Mouse (Mus musculus): ENCODE data around the gene Cks1b. TPM values are rescaled to one million over a fixed set of nuclear protein-coding genes. Genes with fewer than 3 reads are reported as not detected.
"Not testable (repeated sequence)": the region's sequence is repeated elsewhere in the genome, so short reads cannot be mapped to it uniquely, and the experiment has no call there.

The Cks1b gene
- polyA plus RNA-seq, 1 experiment from 2014 or later: 352 TPM

DNA sequence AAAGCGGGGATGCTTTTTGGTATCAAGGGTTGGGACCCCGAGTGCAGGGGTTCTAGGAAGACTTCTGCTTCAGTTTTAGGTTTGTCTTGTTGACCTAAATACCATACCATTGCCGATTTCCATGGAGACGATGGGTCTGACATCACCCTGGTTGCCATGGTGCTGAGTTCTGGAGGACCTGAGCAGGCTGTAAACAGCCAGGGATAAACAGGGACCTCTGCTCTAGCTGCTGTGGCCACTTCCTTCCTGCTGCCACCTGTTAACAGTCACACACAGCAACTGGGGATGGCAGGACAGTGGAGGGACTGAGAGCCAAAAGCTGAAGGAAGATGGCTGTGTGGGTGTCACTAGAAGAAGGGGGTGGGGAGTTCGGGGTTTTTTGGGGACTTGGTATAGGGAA is 19.1 kb upstream of the Cks1b start:
- Histone ChIP-seq H3K9ac (peak overlapping the region; percentile 61), H3K4me2 (peak overlapping the region; percentile 63), H3K36me3 (ENCODE audit: poor library complexity, severe bottlenecking) (peaks cover 25% of the 10 kb centered on the region), H3K9me3 (replicated peaks) (no peaks in the 10 kb centered on the region), H3K27ac (no peak overlapping the region), H3K4me1 (peaks cover 33% of the 10 kb centered on the region), H3K4me3 (peak overlapping the region; percentile 37), H3K27me3 (no peaks in the 10 kb centered on the region)
- 21% methylated on average over 5 of the region's 5 CpGs for WGBS
- ATAC-seq: peak; percentile 34; the same call in 1 of the 2 replicates

DNA sequence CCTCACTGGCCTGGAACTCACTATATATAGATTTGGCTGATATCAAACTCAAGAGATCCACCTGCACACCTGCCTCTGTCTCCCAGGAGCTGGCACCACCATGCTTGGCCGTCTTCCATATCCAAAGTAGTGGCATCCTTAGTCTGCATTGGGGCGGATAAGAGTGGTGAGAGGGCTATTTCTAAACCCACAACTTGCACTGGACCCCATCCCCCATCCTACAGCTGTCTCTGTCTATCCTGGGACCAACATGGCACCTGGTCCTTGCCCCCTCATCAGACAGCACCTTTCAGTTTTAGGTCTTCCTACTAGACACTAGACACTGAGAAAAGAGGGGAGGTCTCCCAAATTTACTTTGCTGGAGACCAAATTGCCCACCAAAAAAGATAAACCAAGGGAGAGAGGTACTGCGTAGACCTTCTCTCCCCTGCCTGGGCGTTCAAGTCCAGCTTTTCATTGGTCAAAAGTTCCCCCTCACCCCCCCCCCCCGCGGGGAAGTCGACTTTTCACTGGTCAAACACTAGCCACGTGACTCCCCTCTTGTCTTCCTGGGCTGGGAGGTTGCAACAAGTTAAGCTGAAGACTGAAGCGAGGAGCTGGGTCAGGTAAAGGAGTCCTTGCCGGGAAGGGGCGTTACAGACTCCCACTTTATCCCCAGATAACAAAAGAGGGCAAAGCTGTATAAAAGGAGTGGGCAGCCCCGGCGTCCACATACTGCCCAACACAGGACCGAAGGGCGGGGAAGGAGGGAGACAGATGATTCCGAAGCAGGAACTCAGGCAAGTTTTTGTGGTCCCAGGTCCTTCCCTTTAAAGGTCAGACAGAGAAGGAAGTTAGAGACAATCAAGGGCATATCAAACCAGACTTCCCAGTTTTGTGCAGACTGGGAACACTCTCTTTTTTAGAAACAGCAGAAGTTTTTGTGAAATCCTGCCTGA is 18.3 kb upstream of the Cks1b start, which contains the start of gene Pbxip1:
Pbxip1 (plus strand) TSS at position 531 of the 938 bp plus-strand sequence.
- Histone ChIP-seq H3K4me1 (peaks cover 41% of the 10 kb centered on the region), H3K4me3 (peak within 1 kb of the TSS; percentile 37), H3K27me3 (no peaks in the 10 kb centered on the region), H3K36me3 (ENCODE audit: poor library complexity, severe bottlenecking) (peaks cover 27% of the 10 kb centered on the region), H3K4me2 (peak within 1 kb of the TSS; percentile 63), H3K27ac (peak within 1 kb of the TSS; percentile 35; the same call in 1 of the 2 replicates), H3K9ac (peak within 1 kb of the TSS; percentile 61), H3K9me3 (replicated peaks) (no peaks in the 10 kb centered on the region)
- peak; percentile 56 for ATAC-seq
- WGBS: 3% methylated on average over 16 of the region's 16 CpGs

DNA sequence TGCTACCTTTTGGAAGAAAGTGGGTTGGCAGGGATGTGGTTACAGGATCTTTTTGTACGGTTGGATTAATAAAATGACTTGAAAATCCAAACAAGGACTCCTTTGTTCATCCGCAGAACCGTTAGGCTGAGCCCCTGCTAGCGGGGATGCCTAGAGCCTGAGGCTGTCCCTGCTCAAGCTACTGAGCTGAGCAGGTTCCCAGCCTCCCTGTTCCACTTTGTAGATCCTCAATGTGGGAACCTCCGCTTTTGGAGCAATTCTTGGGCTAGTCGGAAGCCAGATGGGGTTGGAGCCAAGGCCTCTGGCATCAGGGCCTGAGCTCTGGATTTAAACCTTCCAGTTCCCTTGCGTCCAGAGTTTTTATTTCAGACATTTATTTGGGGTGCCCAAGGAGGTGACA is 16.9 kb upstream of the Cks1b start:
- Histone ChIP-seq H3K9ac (no peak overlapping the region), H3K27me3 (no peaks in the 10 kb centered on the region), H3K27ac (peak overlapping the region; percentile 63), H3K9me3 (replicated peaks) (no peaks in the 10 kb centered on the region), H3K4me1 (peaks cover 49% of the 10 kb centered on the region), H3K4me2 (no peak overlapping the region), H3K4me3 (no peak overlapping the region), H3K36me3 (ENCODE audit: poor library complexity, severe bottlenecking) (peaks cover 27% of the 10 kb centered on the region)
- ATAC-seq: no peak
- WGBS: 54% methylated on average over 7 of the region's 7 CpGs

DNA sequence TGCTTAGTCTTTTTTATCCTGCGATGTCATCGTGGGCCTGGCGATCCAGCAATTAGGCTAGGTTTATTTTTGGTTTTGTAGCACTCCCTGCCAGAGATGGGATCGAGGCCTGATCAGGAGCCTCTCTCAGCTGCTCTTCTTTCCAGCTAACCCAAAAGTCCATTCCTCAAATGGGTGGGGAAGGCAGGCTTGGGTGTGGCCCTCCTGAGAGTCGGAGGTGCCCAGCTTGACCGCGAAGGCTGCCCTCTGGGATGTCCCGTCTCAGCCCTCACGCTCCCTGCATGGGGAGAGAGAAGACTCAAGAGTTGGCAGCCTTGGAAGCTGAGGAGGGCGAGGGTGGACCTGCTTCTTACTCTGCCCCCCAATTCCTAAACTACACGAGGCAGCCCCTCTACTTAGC is 16.3 kb upstream of the Cks1b start:
- peaks cover 27% of the 10 kb centered on the region for H3K36me3 ChIP-seq (ENCODE audit: poor library complexity, severe bottlenecking)
- no peaks in the 10 kb centered on the region for H3K9me3 ChIP-seq (replicated peaks)
- no peak overlapping the region for H3K4me3 ChIP-seq
- 78% methylated on average over 11 of the region's 11 CpGs for WGBS
- H3K27me3 ChIP-seq: no peaks in the 10 kb centered on the region
- peaks cover 49% of the 10 kb centered on the region for H3K4me1 ChIP-seq
- no peak overlapping the region for H3K9ac ChIP-seq
- no peak for ATAC-seq
- peak overlapping the region; percentile 32; the same call in 1 of the 2 replicates for H3K27ac ChIP-seq
- no peak overlapping the region for H3K4me2 ChIP-seq

DNA sequence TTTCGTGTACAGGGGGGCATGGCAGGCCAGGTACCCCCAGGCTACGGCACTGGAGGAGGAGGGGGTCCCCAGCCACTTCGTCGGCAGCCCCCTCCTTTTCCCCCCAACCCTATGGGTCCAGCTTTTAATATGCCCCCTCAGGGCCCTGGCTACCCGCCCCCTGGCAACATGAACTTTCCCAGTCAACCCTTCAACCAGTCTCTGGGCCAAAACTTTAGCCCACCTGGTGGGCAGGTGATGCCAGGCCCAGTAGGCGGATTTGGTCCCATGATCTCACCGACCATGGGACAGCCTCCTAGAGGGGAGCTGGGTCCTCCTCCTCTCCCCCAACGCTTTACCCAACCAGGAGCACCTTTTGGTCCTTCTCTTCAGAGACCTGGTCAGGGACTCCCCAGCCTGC is 14.4 kb upstream of the Cks1b start:
- H3K4me3 ChIP-seq: no peak overlapping the region
- no peaks in the 10 kb centered on the region for H3K9me3 ChIP-seq (replicated peaks)
- peaks cover 46% of the 10 kb centered on the region for H3K4me1 ChIP-seq
- H3K4me2 ChIP-seq: no peak overlapping the region
- WGBS: 92% methylated on average over 8 of the region's 8 CpGs
- no peak overlapping the region for H3K27ac ChIP-seq
- peaks cover 34% of the 10 kb centered on the region for H3K36me3 ChIP-seq (ENCODE audit: poor library complexity, severe bottlenecking)
- no peak for ATAC-seq
- H3K27me3 ChIP-seq: no peaks in the 10 kb centered on the region
- no peak overlapping the region for H3K9ac ChIP-seq

DNA sequence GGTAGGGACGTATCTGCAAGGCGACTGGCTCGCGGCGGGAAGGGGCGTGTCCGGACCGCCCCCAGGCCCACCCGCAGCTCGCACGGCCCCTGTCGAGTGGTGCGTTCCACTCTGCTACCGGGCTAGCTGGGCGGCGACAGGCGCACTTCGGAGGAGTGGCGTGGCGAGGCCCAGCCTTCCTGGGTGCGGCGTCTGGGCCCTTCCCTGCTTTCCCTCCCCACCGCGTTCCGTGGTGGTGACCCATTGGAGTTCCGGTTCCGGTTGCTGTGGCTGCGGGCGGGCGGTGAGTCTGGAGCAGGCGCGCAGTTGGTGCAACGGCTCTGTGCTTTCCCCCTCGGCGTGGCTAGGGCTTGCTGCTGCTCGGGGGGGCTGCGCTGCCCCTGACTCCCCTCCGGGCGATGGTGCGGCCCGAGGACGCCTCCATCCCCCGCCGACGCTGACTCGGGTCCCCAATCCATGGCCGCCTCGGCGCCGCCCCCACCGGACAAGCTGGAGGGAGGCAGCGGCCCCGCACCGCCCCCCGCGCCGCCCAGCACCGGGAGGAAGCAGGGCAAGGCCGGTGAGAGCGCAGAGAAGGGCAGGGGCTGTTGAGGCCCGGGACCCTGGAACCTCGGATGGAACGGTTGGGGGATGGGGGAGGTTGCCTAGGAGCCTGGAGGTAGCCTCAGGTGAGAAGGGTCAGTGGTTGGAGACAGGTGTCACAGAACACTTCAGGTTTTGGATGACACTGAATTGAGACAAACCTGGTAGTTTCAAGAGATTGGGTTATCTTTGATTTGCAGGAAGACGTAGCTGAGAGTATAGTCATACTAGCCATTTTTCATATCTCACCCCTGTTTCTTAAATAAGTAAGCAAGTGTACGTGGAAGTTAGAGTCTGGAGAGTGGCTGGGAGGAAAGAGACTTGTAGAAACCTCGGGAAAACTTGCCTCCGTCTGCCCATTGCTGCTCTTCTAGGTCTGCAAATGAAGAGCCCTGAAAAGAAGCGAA is 12.3 kb upstream of the Cks1b start, which contains the start of gene Pygo2:
Pygo2 (plus strand) TSS at position 44 of the 989 bp plus-strand sequence.
- Histone ChIP-seq H3K27me3 (no peaks in the 10 kb centered on the region), H3K36me3 (ENCODE audit: poor library complexity, severe bottlenecking) (peaks cover 46% of the 10 kb centered on the region), H3K4me1 (peaks cover 30% of the 10 kb centered on the region), H3K4me2 (peak within 1 kb of the TSS; percentile 94), H3K9me3 (replicated peaks) (no peaks in the 10 kb centered on the region), H3K4me3 (peak within 1 kb of the TSS; percentile 100), H3K27ac (peak within 1 kb of the TSS; percentile 81), H3K9ac (peak within 1 kb of the TSS; percentile 97)
- WGBS: 2% methylated on average over 66 of the region's 68 CpGs
- peak; percentile 98 for ATAC-seq

DNA sequence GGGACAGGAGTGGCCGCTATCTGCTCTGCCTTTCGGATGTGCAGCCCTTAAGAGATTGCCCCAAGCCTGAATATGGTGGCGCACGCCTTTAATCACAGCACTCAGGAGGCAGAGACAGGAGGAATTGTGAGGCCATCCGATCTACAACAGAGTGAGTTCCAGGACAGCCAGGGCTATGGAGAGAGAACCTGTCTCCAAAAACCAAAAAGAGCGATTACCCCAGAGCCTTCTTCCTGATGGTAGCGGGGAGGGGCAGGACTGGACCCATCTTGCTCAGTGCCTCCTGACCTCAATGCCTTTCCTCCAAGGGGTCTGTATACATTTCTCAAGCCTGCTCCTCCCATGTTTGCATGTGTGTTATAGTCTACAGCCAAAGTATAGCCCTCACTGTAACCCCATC is 10.8 kb upstream of the Cks1b start:
- not testable (repeated sequence) for H3K27ac ChIP-seq; H3K9me3 ChIP-seq (replicated peaks); H3K4me3 ChIP-seq; ATAC-seq; H3K4me2 ChIP-seq; H3K27me3 ChIP-seq; H3K9ac ChIP-seq
- H3K4me1 ChIP-seq: peaks cover 18% of the 10 kb centered on the region
- WGBS: 90% methylated on average over 7 of the region's 7 CpGs
- peaks cover 38% of the 10 kb centered on the region for H3K36me3 ChIP-seq (ENCODE audit: poor library complexity, severe bottlenecking)

DNA sequence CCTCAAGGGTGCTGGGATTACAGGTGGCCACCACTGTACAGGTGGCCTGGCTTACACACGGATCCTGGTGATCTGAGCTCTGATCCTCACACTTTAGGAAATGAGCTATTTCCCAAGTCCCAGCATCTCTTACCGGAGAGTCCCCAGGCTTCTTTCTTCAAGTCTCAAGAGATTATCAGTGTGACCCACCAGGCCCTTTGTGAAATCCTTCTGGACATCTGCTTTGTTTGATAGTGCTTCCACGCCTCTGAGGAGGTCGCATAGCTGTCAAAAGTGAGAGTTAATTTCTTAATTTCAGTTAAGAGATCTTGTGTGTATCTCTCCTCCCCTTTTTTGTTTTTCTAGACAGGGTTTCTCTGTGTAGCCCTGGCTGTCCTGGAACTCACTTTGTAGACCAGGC is 7.7 kb upstream of the Cks1b start:
- no peak for ATAC-seq
- Histone ChIP-seq H3K4me2 (no peak overlapping the region), H3K9me3 (replicated peaks) (no peaks in the 10 kb centered on the region), H3K4me1 (peaks cover 18% of the 10 kb centered on the region), H3K9ac (no peak overlapping the region), H3K27ac (no peak overlapping the region), H3K36me3 (ENCODE audit: poor library complexity, severe bottlenecking) (peaks cover 19% of the 10 kb centered on the region), H3K4me3 (no peak overlapping the region), H3K27me3 (no peaks in the 10 kb centered on the region)
- WGBS: 93% methylated on average over 4 of the region's 4 CpGs

DNA sequence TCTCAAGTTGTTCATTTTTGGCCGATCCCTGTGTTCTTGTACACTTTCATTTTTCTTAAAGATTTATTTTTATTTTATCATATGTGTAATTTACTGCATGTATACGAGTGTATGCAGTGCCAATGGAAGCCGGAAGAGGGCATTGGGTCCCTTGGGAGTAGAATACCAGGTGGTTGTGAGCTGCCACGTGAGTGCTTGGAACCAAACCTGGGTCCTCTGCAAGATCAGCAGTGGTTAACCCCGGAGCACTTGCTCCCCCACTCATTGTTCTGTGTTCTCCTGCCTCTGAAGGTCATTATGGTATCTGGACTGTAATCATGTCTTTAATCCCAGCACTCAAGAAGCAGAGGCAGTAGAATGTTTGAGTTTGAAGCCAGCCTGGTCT is 7.0 kb upstream of the Cks1b start:
- H3K36me3 ChIP-seq (ENCODE audit: poor library complexity, severe bottlenecking): peaks cover 19% of the 10 kb centered on the region
- no peak overlapping the region for H3K4me2 ChIP-seq
- H3K4me3 ChIP-seq: no peak overlapping the region
- H3K4me1 ChIP-seq: peaks cover 20% of the 10 kb centered on the region
- ATAC-seq: no peak
- H3K9ac ChIP-seq: no peak overlapping the region
- WGBS: 90% methylated on average over 5 of the region's 5 CpGs
- no peaks in the 10 kb centered on the region for H3K9me3 ChIP-seq (replicated peaks)
- no peak overlapping the region for H3K27ac ChIP-seq
- H3K27me3 ChIP-seq: no peaks in the 10 kb centered on the region

DNA sequence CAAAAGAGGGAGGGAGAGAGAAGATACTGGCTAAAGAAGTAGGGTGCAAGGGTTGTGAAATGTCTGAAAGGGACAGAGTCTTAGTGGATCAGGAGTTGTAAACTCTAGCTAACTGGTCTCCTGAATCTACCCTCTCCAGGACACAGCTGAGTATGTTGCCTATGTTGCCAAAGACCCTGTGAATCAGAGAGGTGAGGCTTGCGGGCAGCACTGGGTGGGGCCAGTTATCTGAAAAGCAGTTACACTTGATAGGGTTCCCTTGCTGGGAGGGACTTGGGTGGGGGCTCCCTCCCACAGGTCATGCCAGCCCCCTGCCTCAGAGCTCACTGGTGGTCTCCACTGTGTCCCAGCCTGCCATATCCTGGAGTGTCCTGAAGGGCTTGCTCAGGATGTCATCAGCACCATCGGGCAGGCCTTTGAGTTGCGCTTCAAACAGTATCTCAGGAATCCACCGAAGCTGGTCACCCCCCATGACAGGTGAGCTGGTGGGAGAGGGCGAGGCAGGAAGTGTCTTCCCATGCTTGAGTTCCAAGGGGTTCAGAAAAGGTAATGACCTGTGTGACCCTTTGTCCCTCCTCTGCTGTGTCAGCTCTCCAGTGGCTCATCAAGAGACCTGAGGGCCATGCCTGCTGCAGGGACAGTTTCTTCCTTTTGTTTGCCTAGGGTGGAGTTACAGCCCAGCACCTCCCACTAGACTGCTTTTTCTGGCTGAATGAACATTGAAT is 6.4 kb upstream of the Cks1b start:
- Histone ChIP-seq H3K27ac (no peak overlapping the region), H3K36me3 (ENCODE audit: poor library complexity, severe bottlenecking) (peaks cover 19% of the 10 kb centered on the region), H3K27me3 (no peaks in the 10 kb centered on the region), H3K9me3 (replicated peaks) (no peaks in the 10 kb centered on the region), H3K4me3 (no peak overlapping the region), H3K4me2 (no peak overlapping the region), H3K4me1 (peaks cover 25% of the 10 kb centered on the region), H3K9ac (no peak overlapping the region)
- WGBS: 87% methylated on average over 5 of the region's 5 CpGs
- no peak for ATAC-seq

DNA sequence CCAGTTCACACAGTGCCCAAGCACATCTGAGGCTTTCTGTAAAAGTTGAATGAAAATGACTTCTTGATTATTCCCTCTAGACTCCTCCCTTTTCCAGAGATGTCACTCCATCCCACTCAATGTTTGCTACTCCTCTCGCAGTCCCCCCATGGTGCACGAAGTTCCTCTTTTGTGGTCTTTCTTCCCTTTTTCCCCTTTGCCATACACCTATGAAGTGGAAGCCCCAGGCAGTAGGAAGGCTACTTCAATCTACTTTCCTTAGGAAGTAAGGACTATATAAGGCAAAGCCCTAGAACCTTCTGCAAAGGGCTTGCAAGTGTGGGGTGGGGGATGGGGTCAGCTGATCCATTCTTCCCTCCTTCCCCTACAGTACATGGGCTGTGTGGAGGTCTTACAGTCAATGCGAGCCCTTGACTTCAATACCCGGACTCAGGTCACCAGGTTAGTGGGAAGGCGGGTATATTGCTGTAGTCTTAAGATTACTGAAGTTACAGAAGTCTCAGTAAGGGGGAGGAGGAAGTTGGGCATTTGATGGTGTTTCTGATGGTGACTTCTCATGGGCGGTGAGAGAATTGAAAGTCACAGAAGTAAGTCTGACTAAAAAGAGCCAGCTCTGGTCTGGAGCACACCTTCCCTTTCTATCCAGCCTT is 4.5 kb upstream of the Cks1b start:
- Histone ChIP-seq H3K4me1 (peaks cover 32% of the 10 kb centered on the region), H3K9me3 (replicated peaks) (no peaks in the 10 kb centered on the region), H3K9ac (no peak overlapping the region), H3K4me2 (peak overlapping the region; percentile 91), H3K27me3 (no peaks in the 10 kb centered on the region), H3K27ac (no peak overlapping the region), H3K36me3 (ENCODE audit: poor library complexity, severe bottlenecking) (peaks cover 13% of the 10 kb centered on the region), H3K4me3 (no peak overlapping the region)
- ATAC-seq: no peak
- 74% methylated on average over 6 of the region's 6 CpGs for WGBS
